Mouse (Mus musculus) gastrocnemius, postnatal 36 days (tissue): ENCODE data around the gene Hist1h3d. TPM values are rescaled to one million over a fixed set of nuclear protein-coding genes. Genes with fewer than 3 reads are reported as not detected.
"Not testable (repeated sequence)": the region's sequence is repeated elsewhere in the genome, so short reads cannot be mapped to it uniquely, and the experiment has no call there.

Experiments used
- DNase-seq, 2 experiments: peaks; one replicate each; pipeline ENCODE4 v3.0.0; 2022
- intact Hi-C: fragments of 180-260 bp; cut with DNase I; formaldehyde crosslinking; loops from one replicate; pipeline ENCODE4 v1.15.1; 2025
- total RNA-seq, 2 experiments: library from RNA; stranded (reverse); gene quantifications; 2 replicates each; pipeline ENCODE4 v1.2.3; 2021

Hist1h3d gene
- total RNA-seq, 2 experiments from 2014 or later: 2.8 to 4.8 TPM

- DNase-seq: no peak
- intact Hi-C loops: no loop called here
Observed at GRCm38 (mm10) chr13:23562699-23563462, 12.7 kb upstream of the Hist1h3d start.

DNA sequence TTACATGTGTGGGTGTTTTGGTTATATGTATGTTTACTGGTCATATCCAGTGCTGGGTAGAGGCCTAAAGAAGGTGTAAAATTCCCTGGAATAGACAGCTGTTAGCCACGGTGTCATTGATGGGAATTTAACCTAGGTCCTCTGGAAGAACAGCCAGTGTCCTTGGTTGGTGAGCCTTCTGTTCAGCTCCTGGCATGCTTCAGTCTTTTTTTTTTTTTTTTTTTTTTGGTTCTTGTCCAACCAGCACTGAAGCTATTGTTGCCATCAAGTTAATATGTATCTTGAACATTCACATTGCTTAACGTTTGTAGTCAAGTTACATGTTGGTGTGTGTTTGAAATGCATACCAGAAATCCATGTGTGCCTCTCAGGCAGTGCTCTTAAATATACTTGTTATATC lies 11.1 kb upstream of the Hist1h3d start:
- intact Hi-C loops: no loop called here
- DNase-seq: no peak

DNA sequence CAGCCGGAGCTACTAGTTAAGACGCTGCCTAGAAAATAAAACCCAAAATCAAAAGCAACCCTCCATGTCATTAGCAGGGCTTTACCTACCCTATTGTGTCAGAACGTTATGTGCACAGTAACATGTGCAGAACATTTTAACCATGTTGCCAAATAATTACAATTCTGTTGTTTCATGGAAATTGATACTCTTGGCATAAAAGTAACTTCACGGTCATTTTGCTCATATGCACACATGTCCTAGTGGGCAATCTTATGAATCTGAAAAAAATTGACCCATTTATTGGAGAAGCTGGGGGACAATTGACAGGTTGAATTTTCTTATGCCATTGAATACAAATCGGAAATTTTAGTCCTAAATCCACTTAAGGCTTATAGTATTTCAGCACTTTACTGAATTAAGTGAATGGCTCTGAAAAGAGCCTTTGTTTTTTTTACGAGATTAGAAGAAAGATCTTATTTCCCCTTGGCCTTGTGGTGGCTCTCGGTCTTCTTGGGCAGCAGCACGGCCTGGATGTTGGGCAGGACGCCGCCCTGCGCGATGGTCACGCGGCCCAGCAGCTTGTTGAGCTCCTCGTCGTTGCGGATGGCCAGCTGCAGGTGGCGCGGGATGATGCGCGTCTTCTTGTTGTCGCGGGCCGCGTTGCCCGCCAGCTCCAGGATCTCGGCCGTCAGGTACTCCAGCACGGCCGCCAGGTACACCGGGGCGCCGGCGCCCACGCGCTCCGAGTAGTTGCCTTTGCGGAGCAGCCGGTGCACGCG lies 5.1 kb upstream of the Hist1h3d start:
- intact Hi-C loops, DNase-seq: not testable (repeated sequence)

DNA sequence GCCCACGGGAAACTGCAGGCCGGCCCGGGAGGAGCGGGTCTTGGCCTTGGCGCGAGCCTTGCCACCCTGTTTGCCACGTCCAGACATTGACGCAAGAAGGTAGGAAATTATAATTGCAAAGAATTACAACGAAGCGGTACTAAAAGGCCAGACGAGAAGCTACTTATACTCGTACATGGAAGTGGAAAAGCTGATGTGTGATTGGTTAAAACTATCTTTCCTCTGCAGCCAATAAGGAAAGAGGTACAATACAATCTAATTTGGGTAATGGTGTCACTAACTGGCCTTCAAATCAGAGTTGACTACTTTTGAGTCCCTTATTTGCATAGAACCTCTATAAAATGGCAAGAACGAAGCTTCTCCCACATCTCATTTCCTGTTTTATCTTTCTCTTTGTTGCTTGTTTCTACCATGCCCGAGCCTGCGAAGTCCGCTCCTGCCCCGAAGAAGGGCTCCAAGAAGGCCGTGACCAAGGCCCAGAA lies 4.5 kb upstream of the Hist1h3d start, which contains the start of the genes Hist1h2ae and Hist1h2bg:
Gene Hist1h2ae (minus strand): TSS at position 199 of the 482 bp plus-strand sequence.
Gene Hist1h2bg (plus strand): TSS at position 375 of the 482 bp plus-strand sequence.
- peak in 1 of 2 experiments; percentile 47 for DNase-seq
- intact Hi-C loops: no loop called here

DNA sequence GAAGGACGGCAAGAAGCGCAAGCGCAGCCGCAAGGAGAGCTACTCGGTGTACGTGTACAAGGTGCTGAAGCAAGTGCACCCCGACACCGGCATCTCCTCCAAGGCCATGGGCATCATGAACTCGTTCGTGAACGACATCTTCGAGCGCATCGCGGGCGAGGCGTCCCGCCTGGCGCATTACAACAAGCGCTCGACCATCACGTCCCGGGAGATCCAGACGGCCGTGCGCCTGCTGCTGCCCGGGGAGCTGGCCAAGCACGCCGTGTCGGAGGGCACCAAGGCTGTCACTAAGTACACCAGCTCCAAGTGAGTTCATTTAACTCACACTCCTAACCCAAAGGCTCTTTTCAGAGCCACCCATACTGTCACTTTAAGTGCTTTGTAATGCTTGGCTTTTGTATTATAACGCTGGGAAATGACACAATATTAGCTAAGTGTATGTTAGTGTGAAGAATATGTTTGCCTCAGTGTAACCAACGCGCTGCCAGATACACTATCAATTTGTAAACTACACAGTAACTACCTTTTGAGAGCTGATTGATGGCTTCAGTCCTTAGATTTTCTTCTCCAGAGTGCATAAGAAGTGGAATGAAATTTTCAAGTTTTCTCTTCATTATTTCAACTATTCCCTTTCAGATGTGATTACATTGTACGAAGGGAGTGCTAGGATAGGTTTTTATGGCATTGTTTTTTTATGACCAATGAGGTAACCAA lies 3.9 kb upstream of the Hist1h3d start:
- intact Hi-C loops, DNase-seq: not testable (repeated sequence)

DNA sequence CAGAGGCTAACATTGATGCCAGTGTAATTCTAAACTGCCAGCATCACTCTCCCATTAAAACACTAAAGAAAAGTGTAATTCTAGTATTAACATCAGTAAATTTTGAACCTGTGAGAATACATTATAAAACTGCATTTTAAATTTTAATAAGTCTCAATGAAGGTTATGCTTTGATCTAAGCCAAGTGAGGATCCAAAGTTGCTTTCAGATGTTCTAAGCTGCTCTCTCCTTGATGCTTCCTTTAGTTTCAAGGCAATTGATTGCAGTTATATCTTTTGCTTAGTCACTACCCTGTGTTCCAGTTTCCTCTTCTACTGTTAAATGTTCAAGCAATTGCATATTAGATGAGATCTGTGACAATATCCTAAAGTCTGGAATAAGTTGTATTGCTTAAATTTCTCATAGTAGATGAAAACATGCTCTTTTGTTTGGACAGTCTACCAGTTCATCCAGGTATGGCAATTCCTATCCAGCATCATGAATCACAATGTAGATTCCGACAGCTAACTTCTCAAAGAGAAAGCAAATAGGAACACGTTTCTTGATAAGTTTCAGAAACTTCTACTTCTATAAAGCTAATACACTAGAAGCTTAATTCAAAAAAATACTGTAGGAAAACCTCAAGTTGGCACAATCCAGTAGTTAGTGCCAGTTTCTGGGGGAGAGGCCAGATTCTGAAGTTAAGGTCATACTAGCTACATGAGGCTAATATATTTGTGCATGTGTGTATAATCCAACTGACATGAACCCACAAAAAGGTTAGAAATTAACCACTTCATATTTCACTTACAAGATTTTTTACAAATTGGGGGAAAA lies 3.1 kb upstream of the Hist1h3d start:
- intact Hi-C loops: no loop called here
- no peak for DNase-seq

DNA sequence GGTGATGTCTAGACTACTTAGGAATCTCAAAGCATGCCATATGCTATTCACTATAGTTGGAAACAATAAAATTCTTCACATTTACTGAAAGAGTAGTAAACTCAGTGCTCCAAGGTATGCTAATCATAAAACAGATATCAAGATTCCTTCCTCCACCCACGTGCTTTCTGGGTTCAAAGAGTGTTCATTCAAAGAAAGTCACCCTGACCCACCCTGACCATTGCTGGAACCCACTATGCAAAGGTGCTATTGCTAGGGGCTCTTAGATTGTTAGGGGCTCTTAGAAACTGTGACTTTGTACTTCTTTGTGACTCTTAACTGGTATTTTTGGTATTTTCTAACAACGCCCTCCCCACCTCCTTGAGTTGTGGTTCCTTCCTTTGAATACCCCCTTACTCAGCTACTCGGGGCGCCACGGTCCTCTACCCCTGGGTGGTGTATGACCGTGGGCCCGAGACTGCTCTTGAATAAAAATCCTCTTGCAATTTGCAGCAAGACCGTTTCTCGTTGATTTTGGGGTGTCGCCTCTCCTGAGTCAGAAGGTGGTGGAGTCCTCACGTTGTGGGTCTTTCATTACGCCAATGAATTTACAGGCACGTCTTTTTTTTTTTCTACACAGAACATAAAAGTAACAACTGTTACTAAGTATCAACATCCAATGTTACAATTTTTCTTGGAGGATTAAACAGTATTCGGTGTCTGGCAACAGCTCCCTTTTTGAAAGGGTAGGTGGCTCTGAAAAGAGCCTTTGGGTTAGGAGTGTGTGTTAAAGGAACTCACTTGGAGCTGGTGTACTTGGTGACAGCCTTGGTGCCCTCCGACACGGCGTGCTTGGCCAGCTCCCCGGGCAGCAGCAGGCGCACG lies 2.3 kb upstream of the Hist1h3d start:
- DNase-seq, intact Hi-C loops: not testable (repeated sequence)

DNA sequence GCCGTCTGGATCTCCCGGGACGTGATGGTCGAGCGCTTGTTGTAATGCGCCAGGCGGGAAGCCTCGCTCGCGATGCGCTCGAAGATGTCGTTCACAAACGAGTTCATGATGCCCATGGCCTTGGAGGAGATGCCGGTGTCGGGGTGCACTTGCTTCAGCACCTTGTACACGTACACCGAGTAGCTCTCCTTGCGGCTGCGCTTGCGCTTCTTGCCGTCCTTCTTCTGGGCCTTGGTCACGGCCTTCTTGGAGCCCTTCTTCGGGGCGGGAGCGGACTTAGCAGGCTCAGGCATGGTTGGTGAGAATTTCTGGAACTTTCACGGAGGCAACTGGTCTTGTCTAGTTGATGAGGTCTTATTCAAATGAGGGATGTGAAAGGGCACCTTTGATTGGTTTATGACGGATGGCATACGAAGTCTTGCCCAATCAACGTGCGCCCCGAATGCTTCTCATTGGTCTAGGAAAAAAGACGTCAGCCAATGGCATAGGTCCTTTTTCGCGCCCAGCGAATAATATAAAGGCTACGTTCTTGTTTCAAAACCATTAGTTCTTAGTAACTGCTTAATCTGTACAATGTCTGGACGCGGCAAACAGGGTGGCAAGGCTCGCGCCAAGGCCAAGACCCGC lies 1.6 kb upstream of the Hist1h3d start, which contains the start of the genes Hist1h2bf and Hist1h2ad:
Gene Hist1h2bf (minus strand): TSS at position 299 of the 627 bp plus-strand sequence.
Gene Hist1h2ad (plus strand): TSS at position 484 of the 627 bp plus-strand sequence.
- intact Hi-C loops: not testable (repeated sequence)

GRCm38 (mm10) chr13:23574546-23575170 lies 905 bp upstream of the Hist1h3d start:
- DNase-seq, intact Hi-C loops: not testable (repeated sequence)

More for the DNA sequence above, 1.6 kb upstream of the Hist1h3d start, which contains the start of the genes Hist1h2bf and Hist1h2ad:
- DNase-seq: peak; percentile 68 to 71

DNA sequence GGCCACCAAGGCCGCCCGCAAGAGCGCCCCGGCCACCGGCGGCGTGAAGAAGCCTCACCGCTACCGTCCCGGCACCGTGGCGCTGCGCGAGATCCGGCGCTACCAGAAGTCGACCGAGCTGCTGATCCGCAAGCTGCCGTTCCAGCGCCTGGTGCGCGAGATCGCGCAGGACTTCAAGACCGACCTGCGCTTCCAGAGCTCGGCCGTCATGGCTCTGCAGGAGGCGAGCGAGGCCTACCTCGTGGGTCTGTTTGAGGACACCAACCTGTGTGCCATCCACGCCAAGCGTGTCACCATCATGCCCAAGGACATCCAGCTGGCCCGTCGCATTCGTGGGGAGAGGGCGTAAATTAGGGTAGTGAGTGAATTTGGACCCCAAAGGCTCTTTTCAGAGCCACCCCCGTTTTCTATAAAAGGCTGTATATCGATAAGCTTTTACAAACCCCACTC lies 326 bp downstream of the Hist1h3d start:
- intact Hi-C loops, DNase-seq: not testable (repeated sequence)

DNA sequence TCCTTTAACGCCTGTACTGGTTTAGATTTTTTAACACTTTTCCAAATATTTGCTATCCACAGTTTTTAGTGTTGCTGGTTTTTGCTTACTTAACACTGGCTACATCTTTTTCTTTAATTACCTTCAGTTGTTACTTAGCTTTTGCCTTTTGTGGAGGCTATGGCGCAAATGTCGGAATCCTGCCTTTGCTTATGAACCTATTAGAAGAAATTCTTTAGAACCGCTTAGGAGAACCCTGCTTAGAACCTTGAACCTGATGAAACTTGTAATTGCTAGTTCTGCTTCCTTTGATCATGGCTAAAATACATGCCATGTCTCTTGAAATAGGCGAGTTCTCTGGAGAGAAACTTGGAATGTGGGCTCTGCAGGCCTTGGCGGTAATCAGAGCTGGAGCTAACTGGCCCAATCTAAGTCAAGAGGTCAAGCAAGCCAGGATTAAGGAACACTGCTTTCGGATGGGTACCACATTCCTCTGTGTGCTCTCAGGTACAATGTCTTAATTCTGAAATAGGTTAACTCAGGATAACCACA lies 853 bp downstream of the Hist1h3d start:
- intact Hi-C loops: no loop called here
- DNase-seq: no peak

- intact Hi-C loops: no loop called here
Observed at GRCm38 (mm10) chr13:23576906-23577639, 1.5 kb downstream of the Hist1h3d start.

DNA sequence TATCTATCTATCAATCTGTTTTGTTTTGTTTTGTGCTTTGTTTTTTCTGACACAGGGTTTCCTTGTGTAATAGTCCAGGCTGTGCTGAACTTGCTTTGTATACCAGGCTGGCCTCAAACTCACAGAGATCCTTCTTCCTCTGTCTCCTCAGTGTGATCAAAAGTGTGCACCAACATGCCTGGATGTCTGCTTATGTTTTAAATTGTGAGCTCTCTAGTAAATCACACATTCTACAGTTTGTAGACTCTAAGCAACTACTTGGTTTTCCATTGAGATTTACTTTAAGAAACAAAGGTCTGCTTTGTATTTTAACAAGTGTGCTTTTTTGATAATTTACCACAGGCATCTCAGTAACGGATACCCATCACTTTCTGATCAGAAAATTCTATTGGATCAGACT lies 2.3 kb downstream of the Hist1h3d start:
- intact Hi-C loops: no loop called here
- DNase-seq: no peak

More at GRCm38 (mm10) chr13:23576906-23577639, 1.5 kb downstream of the Hist1h3d start:
- no peak for DNase-seq

DNA sequence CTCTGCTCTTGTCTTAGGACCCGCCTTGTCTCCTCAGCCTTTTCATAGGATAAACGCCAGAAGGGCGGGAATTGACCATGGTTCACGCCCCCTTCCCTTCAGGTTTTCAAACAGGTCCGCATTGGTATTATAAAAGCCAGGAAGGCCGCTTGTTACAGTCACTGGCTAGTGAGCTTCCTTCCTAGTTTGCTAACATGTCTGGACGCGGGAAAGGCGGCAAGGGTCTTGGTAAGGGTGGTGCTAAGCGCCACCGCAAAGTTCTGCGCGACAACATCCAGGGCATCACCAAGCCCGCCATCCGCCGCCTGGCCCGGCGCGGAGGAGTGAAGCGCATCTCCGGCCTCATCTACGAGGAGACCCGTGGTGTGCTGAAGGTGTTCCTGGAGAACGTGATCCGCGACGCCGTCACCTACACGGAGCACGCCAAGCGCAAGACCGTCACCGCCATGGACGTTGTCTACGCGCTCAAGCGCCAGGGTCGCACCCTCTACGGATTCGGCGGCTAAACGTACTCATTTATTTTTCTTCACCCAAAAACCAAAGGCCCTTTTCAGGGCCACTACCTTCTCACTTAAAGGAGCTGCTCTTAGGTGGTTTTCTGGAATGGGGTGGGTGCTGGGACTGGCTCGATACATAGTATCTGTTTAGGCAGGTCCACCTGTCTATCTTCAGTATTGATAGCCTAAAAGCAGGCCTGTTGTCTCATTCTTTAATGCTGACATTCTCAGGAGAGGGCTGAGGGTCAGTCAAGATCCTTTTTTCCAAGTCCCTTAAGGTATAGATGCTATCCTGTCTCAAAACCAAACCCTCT lies 6.0 kb downstream of the Hist1h3d start, which contains the start of gene Hist1h4d:
Gene Hist1h4d (plus strand): TSS at position 191 of the 811 bp plus-strand sequence.
- peak; percentile 89 to 91 for DNase-seq
- intact Hi-C loops: loop anchor here (1.0 to 10.0 kb wide), 3 partner anchors 40 to 1867 kb away; partner anchors contain the start of genes Hist1h2ai, Hist1h2bb, Hist1h2be and Hist1h2bl
